Mouse (Mus musculus): ENCODE data around the gene Ptpre.

DNA sequence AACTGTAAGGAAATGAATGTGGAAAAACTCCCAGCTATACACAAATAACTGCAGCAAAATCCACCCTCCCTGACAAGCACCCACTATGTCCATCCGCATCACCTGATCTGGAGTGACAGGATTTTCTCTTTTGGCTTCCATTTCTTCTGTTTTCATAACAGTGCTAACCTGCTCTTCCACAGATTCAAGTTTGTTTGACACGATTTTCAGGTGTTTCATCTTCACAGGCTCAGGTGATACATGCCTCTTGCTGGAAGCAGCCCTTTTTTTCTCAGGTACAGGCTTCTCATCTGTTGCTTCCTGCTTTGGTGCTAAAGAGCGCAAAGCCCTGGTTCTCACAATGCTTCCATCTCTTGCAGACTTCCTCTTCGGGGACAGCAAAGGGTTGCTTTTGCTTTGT lies 156.8 kb downstream of the Ptpre start:
- TF ChIP-seq CTCF (conservative IDR thresholded peaks at IDR 0.05; ENCODE audit: low read length), result no peak
- TF ChIP-seq POU5F1 (IDR thresholded peaks at IDR 0.05; ENCODE audit: borderline replicate concordance, low read length), result no peak

Measured in E14TG2a.4 (cell line).